Mouse (Mus musculus): ENCODE data around the gene Slc12a1. TPM values are rescaled to one million over a fixed set of nuclear protein-coding genes. Genes with fewer than 3 reads are reported as not detected.

Gene Slc12a1
- total RNA-seq, 1 experiment from 2014 or later = under 0.01 TPM

DNA sequence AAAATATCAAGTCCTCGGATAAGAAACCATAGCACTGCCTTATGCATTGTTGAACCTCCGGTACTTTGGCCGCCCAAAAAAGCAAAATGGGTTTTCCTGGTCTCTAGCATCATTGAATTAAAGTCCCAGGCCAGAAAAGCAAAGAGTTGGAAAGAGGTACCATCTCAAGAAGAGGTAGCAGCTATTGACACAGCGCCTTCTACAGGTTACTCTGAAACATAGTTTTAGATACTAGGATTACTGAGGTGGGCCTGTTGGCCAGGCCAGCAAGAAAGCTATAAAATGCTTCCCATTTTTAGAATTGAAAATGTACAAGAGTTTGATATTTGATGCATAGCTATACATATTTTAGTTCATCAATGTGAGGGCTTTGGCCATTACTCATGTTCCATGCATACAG is 97.6 kb downstream of the Slc12a1 start:
- no peak for ATAC-seq (replicated peaks; ENCODE audit: low read depth, poor library complexity, severe bottlenecking)

DNA sequence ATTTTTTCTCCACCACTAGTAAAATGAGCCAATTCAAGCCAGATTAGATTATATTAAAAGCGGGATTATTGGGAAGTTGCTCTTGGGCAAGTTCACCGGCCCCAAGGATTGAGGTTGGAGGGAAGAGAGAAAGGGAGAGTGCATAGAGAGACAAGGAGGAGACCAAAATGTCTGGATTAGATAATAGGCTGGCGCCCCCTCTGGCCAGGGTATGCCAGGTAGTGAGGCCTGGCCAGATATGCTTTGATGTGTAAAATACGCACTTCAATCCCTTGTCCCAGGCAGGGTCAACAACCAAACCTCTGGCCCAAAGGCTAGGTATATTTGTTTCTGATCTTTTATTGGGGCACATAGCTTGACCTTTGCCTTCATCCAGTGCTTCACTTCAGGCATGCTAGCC is 99.5 kb downstream of the Slc12a1 start:
- ATAC-seq (replicated peaks; ENCODE audit: low read depth, poor library complexity, severe bottlenecking) = no peak

DNA sequence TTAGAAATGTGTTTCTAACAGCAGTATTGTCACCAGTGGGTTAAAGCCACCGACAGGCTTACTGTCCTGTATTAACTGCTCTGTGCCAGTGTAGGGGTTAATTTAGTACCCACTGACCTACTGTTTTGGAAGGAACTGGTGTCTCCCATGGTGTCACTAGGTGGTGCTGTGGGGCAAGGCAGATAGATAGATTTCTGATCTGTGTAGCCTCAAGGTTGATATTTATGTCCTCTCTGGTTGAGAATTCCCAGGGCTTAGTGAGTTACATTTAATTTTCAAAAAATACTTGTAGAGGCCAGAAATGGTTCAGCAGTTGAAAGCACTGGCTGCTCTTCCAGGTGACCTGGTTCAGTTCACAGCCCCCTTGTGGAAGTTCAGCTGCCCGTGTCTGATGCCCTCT is 100.0 kb downstream of the Slc12a1 start:
- ATAC-seq (replicated peaks; ENCODE audit: low read depth, poor library complexity, severe bottlenecking) = peak; percentile 30

DNA sequence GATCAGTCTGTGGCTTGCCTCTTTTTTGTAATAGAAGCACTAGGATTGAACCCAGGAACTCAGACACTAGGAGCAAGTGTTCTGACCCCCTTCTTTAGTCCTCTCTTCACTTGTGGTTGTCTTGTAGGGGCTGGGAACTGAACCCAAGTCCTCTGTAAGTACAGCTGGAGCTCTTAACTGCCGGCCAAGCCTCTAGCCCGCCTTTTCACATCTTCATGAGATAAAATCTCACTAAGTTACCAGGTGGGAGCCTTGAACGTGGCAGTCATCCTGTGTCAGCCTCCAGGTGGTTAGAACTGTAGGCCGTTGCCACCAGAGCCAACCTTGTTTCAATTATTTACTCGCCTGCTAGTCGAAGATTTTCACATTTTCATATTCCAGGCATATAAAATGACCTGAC is 101.4 kb downstream of the Slc12a1 start:
- no peak for ATAC-seq (replicated peaks; ENCODE audit: low read depth, poor library complexity, severe bottlenecking)

DNA sequence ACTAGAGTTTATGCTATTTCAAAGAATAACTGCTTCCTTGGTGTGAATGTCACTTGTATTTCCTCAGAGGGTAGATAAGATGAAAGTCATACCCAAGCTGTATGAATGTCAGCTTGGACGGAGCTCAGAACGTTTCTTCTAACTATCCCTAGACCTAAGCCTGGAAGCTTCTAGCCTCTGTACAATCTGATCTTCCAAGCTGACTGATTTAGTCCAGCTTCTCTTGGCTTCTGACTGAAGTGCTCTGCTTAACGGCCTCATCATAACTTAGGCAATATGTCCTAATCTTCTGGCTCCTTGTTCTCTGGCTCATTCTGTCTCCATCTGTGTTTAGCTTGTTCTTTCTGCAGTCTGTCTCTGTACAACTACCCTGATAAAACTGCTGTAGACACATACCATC is 102.3 kb downstream of the Slc12a1 start:
- no peak for ATAC-seq (replicated peaks; ENCODE audit: low read depth, poor library complexity, severe bottlenecking)

DNA sequence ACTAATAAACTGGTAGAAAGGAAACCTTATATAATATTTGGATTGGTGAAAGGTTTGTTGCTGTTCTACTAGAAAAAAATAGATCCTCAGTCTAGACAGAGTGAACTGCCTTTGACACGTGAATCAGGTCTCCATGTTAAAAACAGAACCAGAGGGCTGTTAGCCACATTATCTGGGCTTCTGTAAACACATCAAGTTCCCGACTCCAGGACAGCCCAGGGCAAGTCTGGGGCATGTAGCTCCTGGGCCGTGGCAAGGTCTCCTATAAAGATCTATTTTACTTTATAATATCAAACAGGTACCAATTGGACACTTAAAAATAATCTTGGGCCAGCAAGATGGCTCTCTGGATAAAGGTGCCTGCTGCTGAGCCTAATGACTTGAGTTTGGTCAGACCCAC is 103.6 kb downstream of the Slc12a1 start:
- no peak for ATAC-seq (replicated peaks; ENCODE audit: low read depth, poor library complexity, severe bottlenecking)

DNA sequence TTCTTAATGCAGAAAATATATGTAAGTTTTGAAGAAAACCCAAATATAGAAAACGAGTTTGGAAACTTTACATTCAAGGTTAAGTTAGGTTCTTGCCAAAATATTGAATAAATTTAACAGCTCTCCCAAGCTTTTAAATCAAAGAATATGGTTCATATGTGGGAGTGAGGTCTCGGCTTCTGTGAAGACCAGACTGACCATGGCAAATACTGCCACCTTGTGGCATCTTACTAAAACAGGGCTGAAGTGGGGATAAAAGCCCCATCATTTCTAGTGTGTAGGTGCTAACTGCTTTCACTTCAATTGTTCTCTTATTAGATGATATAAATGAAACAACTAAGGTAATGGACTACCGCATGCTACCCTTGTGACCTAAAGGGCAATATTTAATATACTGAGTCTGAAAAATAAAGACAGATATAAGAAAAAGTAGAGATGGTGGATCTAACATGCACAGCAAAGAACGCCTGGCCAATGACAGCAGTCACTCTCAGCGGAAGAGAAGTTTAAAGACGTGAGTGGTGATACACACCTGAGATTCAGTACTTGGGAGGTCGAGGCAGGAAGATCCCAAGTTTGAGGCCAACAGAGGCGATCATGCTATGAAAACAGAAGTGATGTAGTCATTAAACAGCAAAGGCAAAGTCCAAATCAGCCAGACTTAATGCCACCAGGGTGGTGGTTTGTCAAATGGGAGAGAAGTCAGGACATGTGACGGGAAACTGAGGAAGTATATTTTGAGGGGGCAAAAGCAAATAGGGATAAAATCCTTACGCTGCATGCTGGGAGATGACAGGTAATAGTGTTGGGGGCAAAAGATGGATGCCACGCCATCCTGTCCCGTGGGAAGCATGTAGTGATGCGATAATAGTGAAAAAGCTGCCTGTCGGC is 107.2 kb downstream of the Slc12a1 start:
- peak; percentile 64 for ATAC-seq (replicated peaks; ENCODE audit: low read depth, poor library complexity, severe bottlenecking)

DNA sequence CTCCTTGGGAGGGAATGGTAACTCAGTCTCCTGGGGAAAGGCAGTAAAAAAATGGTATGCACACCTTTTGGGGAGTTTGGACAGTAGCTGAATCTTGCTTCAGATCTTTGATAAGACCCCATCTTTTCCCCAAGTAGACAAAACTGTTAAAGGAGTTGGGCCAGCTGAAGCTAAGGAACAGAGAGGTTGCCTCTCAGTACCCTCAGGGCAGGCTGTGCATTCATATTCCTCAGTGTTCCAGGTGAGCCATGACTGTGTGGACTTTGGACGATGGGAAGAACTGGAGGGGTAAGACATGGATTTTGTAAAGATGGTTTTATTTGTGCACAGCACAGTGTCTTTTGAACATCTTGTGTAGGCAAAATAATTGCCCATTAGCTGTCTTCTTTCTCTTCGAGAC is 108.0 kb downstream of the Slc12a1 start:
- ATAC-seq (replicated peaks; ENCODE audit: low read depth, poor library complexity, severe bottlenecking) = no peak

DNA sequence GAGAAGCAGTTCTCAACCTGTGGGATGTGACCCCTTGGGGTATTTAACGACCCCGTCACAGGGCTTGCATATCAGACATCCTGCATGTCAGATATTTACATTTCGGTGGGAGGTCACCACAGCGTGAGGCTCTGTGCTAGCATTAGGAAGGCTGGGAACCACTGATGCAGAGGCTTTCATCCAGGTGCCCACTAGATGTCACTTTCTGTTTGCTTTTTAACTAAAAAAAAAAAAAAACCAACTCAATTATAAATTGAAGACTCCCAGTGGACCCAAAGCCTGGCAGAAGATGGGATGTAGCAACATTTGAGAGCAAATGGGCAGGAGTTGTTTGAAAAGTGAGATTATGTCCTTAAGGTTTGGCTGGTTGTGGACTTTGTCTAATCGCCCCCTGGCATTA is 110.8 kb downstream of the Slc12a1 start:
- 0 out of 2 replicates have a peak, but pooled peaks have one; percentile 43 for ATAC-seq (replicated peaks; ENCODE audit: low read depth, poor library complexity, severe bottlenecking)

DNA sequence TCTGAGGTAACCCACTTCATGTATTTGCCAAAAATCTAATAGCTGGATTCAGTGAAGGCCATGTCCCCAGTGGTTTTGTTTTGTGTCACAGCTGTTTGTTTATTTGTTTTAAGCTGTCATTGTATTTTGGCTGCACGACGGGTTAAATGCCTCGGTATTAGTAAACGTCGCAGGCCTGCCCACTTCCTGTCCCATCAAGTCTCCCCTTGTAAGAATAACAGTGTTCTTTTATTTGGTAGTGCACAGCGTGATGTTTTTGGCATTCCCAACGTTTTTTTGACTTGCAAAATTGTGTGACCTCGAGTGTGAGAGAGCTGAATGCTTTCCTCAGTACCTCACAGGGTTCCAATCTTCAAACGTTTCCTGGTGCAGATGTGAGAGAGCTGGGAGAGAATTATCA is 111.4 kb downstream of the Slc12a1 start:
- ATAC-seq (replicated peaks; ENCODE audit: low read depth, poor library complexity, severe bottlenecking) = no peak

DNA sequence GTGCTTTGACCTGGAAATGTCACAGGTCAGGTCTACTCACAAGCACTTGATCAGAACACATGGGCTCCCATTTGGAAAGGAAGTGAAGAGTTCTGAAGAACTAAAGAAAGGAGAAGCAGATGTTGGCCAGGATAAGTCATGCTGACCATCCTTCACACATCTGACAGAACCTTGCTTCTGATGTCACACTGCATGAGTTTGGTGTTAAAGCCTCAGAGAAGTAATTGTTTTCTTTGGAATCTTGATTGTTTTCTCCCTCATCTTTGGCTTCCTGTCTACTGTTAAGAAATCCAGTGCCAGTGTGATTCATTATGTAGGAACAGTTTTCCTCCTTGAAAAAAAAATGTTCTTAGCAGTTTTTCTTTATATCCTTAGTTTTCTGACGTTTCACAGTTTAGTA is 116.6 kb downstream of the Slc12a1 start:
- ATAC-seq (replicated peaks; ENCODE audit: low read depth, poor library complexity, severe bottlenecking) = no peak

DNA sequence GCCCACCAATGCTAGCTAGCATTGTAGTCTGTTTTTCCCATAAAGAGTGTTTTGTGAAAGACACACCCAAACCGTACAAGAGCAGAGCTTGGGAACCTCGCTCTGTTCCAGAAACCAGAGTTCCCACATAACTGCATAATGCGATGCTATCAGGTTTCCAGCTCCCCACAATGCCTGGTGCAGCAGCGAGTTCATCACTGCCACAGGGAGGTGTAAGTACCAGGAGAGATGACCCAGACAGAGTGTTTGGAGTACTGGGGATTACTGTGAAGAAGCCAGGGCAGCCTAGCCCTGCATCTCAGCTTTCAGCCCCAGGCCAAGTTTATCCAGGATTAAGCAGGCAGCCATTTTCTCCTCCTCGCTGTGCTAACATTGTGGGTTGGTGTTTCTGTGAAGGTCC is 123.3 kb downstream of the Slc12a1 start:
- no peak for ATAC-seq (replicated peaks; ENCODE audit: low read depth, poor library complexity, severe bottlenecking)

DNA sequence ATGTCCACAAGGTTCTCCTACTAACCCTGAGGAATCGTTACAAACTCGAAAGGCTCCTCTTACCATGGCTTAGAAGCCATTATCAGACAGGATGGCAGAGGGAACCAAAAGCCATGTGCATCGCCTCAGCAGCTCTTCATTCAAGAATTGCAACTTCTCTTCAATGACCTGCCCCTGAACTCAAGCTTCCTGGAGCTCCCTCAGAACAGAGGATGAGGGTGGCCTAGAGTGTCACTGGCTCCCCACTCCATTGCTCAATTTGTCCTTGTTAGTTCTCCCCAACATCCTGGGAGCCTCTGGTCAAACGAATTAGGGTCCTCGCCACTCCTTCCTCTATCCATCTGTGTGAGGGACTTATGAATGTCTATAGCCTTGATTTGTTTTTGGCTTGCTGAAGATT is 124.4 kb downstream of the Slc12a1 start:
- no peak for ATAC-seq (replicated peaks; ENCODE audit: low read depth, poor library complexity, severe bottlenecking)

DNA sequence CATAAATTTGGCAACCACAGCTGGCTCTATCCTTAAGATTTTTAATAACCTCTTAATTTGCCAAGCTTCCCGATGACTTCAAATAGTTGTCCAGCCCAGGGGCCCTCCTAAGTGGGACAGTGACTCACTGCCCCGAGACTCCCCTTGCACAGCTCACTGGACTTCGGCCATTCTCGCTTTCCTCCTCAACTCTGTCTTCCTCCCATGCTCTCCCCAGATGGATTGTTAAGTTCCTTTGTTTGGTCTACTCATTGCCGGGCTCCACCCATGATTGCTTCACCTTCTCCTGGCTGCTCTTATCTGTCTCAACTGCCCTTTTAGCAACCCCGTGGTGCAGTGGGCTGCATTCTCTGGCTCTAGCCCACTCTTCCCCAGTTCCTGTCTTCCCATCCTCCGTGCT is 126.2 kb downstream of the Slc12a1 start:
- peak; percentile 76 for ATAC-seq (replicated peaks; ENCODE audit: low read depth, poor library complexity, severe bottlenecking)

Other genes with a start within 250 kb of the Slc12a1 start
- 2.6 and 3.0 TPM in 2 replicates for gene Slc24a5, start 84.4 kb upstream of the Slc12a1 start, total RNA-seq (2017)
- 65.5 and 70.2 TPM in 2 replicates for gene Myef2, start 28.8 kb upstream of the Slc12a1 start, total RNA-seq (2017)
- not detected in 2 replicates for gene Ctxn2, start 15.8 kb upstream of the Slc12a1 start, total RNA-seq (2017)
- 246 and 263 TPM in 2 replicates for gene Dut, start 94.7 kb downstream of the Slc12a1 start, total RNA-seq (2017)

All from common myeloid progenitor, adult 5-6 weeks (primary cell).